Mouse (Mus musculus) naive thymus-derived CD4-positive, alpha-beta T cell, adult 5 months (primary cell): ENCODE measurements around the gene Zfp668. TPM values are rescaled to one million over a fixed set of nuclear protein-coding genes. Genes with fewer than 3 reads are reported as not detected.

Source experiments
- polyA plus RNA-seq: library from polyadenylated mRNA; unstranded; fragments of 100-300 nt; shearing (Covaris generic); gene quantifications from one replicate; pipeline ENCODE4 v1.2.1, GENCODE M21; 2017

Gene Zfp668
- polyA plus RNA-seq, result 13.1 TPM

GRCm38 (mm10) chr7:127876467-127877348 lies at the start of gene Zfp668:
Gene Zfp668 (minus strand): TSS chr7:127876828.

GRCm38 (mm10) chr7:127912190-127912871 lies 35.7 kb upstream of the Zfp668 start, which contains the start of gene Kat8:
Gene Kat8 (plus strand): TSS chr7:127912516.

DNA sequence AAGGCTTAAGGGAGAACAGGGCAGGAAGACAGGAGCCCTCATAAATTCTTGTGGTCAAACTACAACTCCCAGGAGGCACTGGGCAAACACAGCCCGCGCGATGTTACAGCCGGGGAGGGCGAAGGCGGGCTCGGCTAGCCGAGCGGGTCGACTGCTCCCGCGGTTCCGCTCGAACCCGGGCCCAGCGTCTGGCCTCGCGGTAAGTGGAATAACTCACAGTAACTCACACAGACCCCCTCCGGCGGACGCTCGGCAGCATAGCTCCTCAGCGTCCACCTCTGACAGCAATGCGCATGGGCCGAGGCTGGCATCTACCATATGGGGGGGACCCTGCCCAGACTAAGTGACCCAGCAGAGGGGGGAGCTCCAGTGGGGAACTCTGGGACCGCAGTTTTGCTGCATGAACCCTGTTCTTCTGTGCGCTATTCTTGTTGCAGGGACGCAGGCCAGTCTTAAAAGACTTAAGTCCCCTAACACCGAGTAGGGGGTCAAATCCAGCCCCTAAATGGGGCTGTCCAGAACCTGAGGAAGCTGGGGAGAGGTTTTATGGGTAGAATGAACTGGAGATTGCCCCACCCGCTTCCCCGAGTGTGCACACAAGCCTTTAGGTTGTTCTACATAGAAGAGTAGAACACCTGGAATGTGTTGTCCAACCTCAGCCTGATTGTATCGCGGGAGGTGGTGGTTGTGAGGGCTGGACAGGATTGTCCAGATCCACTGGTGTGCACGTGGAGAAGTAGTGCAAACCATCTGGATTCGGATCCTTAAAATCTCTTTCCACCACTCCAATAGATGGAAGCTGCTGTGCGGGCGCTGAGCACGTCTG lies 27.6 kb upstream of the Zfp668 start, which contains the start of gene Bckdk:
Gene Bckdk, plus strand, starts transcription at position 112 of the 826 bp plus-strand sequence.

GRCm38 (mm10) chr7:127895442-127895841 lies 18.8 kb upstream of the Zfp668 start, which contains the start of the genes Gm21974 and Vkorc1:
Gene Gm21974 (minus strand): TSS chr7:127895454.
Gene Vkorc1 (minus strand): TSS chr7:127895617.

GRCm38 (mm10) chr7:127890798-127891197 lies 14.2 kb upstream of the Zfp668 start, which contains the start of gene Prss53:
Gene Prss53 (minus strand): TSS chr7:127890970.

GRCm38 (mm10) chr7:127876041-127876466 lies 574 bp downstream of the Zfp668 start, which contains the start of gene Zfp646:
Gene Zfp646 (plus strand): TSS chr7:127876221.

GRCm38 (mm10) chr7:127824176-127824871 lies 52.3 kb downstream of the Zfp668 start, which contains the start of the genes Stx4a and Stx1b:
Gene Stx4a (plus strand): TSS chr7:127824294.
Gene Stx1b (minus strand): TSS chr7:127824549.

Other genes starting within 250 kb of the Zfp668 start
- 35.3 TPM for gene Bcl7c, start 167.9 kb downstream of the Zfp668 start, polyA plus RNA-seq
- not detected for gene Ctf1, start 164.1 kb downstream of the Zfp668 start, polyA plus RNA-seq
- not detected for gene Ctf2, start 144.7 kb downstream of the Zfp668 start, polyA plus RNA-seq
- 0.65 TPM for gene Fbxl19, start 132.3 kb downstream of the Zfp668 start, polyA plus RNA-seq
- 3.5 TPM for gene Orai3, start 107.0 kb downstream of the Zfp668 start, polyA plus RNA-seq
- gene Setd1a, start 100.2 kb downstream of the Zfp668 start, polyA plus RNA-seq, result 4.3 TPM
- gene Gm49388, start 91.2 kb downstream of the Zfp668 start, polyA plus RNA-seq, result not detected
- 0.75 TPM for gene Hsd3b7, start 76.2 kb downstream of the Zfp668 start, polyA plus RNA-seq
- gene Stx4a, start 52.5 kb downstream of the Zfp668 start, polyA plus RNA-seq, result 122 TPM
- not detected for gene Stx1b, start 52.3 kb downstream of the Zfp668 start, polyA plus RNA-seq
- 30.0 TPM for gene Zfp646, start 607 bp downstream of the Zfp668 start, polyA plus RNA-seq
- 0.73 TPM for gene Prss53, start 14.1 kb upstream of the Zfp668 start, polyA plus RNA-seq
- not detected for gene Gm21974, start 18.6 kb upstream of the Zfp668 start, polyA plus RNA-seq
- 33.6 TPM for gene Vkorc1, start 18.8 kb upstream of the Zfp668 start, polyA plus RNA-seq
- gene Bckdk, start 27.3 kb upstream of the Zfp668 start, polyA plus RNA-seq, result 37.3 TPM
- 39.5 TPM for gene Kat8, start 35.7 kb upstream of the Zfp668 start, polyA plus RNA-seq
- not detected for gene Prss8, start 53.3 kb upstream of the Zfp668 start, polyA plus RNA-seq
- gene Prss36, start 69.9 kb upstream of the Zfp668 start, polyA plus RNA-seq, result 1.7 TPM
- 242 TPM for gene Fus, start 90.6 kb upstream of the Zfp668 start, polyA plus RNA-seq
- gene Pycard, start 117.0 kb upstream of the Zfp668 start, polyA plus RNA-seq, result 94.8 TPM
- gene Trim72, start 127.1 kb upstream of the Zfp668 start, polyA plus RNA-seq, result not detected
- gene Itgam, start 185.8 kb upstream of the Zfp668 start, polyA plus RNA-seq, result 2.0 TPM
- gene Gm49368, start 185.9 kb upstream of the Zfp668 start, polyA plus RNA-seq, result not detected